ENCODE assay signal across 8 mouse cellular contexts in the genomic region with DNA sequence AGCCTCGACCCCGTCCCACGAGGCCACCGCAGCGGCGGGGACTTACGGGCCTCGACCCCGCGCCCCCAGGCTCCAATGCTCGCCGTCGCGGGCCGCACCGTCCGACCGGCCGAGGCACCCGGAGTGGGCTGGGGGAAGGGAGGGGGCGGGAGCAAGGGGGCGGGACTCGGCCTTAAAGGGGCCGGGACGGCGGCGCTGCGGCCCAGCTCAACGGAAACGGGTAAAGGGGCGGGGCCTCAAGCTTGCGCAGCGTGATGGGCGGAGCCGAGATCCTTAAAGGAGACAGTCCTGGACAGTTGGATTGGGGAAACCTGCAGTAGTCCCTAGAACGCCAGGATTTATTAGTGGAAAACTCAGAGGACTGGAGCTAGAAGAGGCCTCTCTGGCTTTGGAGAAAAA. TPM values are rescaled to one million over a fixed set of nuclear protein-coding genes. Genes with fewer than 3 reads are reported as not detected.
DNase-seq lines count a peak whose midpoint lies in the region; ATAC-seq and TF ChIP-seq lines count a peak whose summit lies in the region.

A gene (minus strand): TSS at position 141 of the 399 bp plus-strand sequence.

- no peaks in the 10 kb centered on the region for H3K9me3 ChIP-seq in hindbrain, embryonic 10.5 days
- no peaks in the 10 kb centered on the region for H3K9me3 ChIP-seq in lung, postnatal 0 days (ENCODE audit: low read length)

- no peak for TF ChIP-seq CTCF in lung, postnatal 0 days (IDR thresholded peaks at IDR 0.05)

- H3K27ac ChIP-seq in hindbrain, embryonic 10.5 days: peak within 1 kb of the TSS; percentile 96
- H3K27ac ChIP-seq in lung, postnatal 0 days (ENCODE audit: low read length): peak within 1 kb of the TSS; percentile 74

- H3K9ac ChIP-seq in lung, postnatal 0 days (replicated peaks; ENCODE audit: low read depth): peak within 1 kb of the TSS; percentile 56

- peak; percentile 87 for ATAC-seq in frontal cortex, adult (ENCODE audit: low TSS enrichment)
- peak; percentile 97 for ATAC-seq in lung, postnatal 0 days

- peaks cover 26% of the 10 kb centered on the region for H3K4me1 ChIP-seq in hindbrain, embryonic 10.5 days (replicated peaks)
- H3K4me1 ChIP-seq in lung, postnatal 0 days (ENCODE audit: insufficient read depth, low read depth, low read length): no peaks in the 10 kb centered on the region

- no peak for TF ChIP-seq EP300 in lung, postnatal 0 days (IDR thresholded peaks at IDR 0.05)

- DNase-seq in MEL-GATA-1-ER (ENCODE audit: extremely low read depth, low read depth): peak; percentile 57
- peak; percentile 95 for DNase-seq in cerebellum, adult 8-10 months
- DNase-seq in hindbrain, embryonic 10.5 days (ENCODE audit: low spot score): peak; percentile 91
- peak; percentile 96 for DNase-seq in layer of hippocampus, adult 9-11 months
- peak; percentile 99 for DNase-seq in lung, postnatal 0 days (ENCODE audit: low spot score)
- DNase-seq in ovary, postnatal 14 days (ENCODE audit: low spot score): peak; percentile 90
- DNase-seq in thymus, postnatal 14 days: peak; percentile 96

- H3K27me3 ChIP-seq in hindbrain, embryonic 10.5 days (ENCODE audit: insufficient read depth, poor library complexity, severe bottlenecking): no peaks in the 10 kb centered on the region
- H3K27me3 ChIP-seq in lung, postnatal 0 days (replicated peaks; ENCODE audit: insufficient read depth, low read length): no peaks in the 10 kb centered on the region

- H3K4me2 ChIP-seq in lung, postnatal 0 days (replicated peaks; ENCODE audit: low read depth, low read length): peak within 1 kb of the TSS; percentile 61

- H3K4me3 ChIP-seq in hindbrain, embryonic 10.5 days: peak within 1 kb of the TSS; percentile 91
- H3K4me3 ChIP-seq in lung, postnatal 0 days (ENCODE audit: low read depth, low read length): peak within 1 kb of the TSS; percentile 67

- peaks cover 30% of the 10 kb centered on the region for H3K36me3 ChIP-seq in hindbrain, embryonic 10.5 days
- H3K36me3 ChIP-seq in lung, postnatal 0 days (ENCODE audit: insufficient read depth, low read length): no peaks in the 10 kb centered on the region

- WGBS in hindbrain, embryonic 10.5 days: under 1% methylated on average over 36 of the region's 36 CpGs
- WGBS in lung, postnatal 0 days: 1% methylated on average over 35 of the region's 36 CpGs

RNA-seq across cellular contexts. Expression of the gene that starts here (rescaled TPM):
- polyA plus RNA-seq in hindbrain, embryonic 10.5 days (2016; fragmentation: Nextera tagmentation; extraction: Ambion mirVana): 46.9 and 51.7 TPM in 2 replicates
- polyA plus RNA-seq in lung, postnatal 0 days (2015; fragmentation: Nextera tagmentation; extraction: Ambion mirVana): 28.5 and 29.2 TPM in 2 replicates

Comparison
In these comparisons a context has a peak if more than half of its experiments do, and no peak if none do; other contexts are left out.
1. Peak in every context shown above with its lines: DNase-seq, ATAC-seq, H3K4me3 ChIP-seq and H3K27ac ChIP-seq.